In the genomic region with DNA sequence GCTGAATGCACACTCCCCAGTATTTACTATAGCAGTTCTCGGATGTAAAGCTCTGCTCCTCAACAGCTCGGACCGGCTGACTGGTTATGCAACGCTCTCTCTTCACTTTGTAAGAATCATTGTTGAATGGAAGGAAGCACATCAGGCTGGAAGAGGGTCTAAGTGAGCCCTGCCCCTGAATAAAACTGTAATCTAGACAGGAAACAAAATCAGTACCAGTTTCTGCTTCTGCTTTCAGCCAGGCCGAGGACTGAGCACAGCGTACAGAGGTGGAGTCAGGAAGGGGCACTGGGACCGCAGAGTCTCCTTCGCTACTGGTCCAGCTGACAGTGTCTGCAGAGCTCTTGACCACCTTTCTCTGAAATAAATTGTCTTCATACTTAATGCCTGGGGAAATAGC, we compare ENCODE assay signal across 24 mouse cellular contexts. TPM values are rescaled to one million over a fixed set of nuclear protein-coding genes. Genes with fewer than 3 reads are reported as not detected.
DNase-seq lines count a peak whose midpoint lies in the region; ATAC-seq and TF ChIP-seq lines count a peak whose summit lies in the region.
"Had no signal": no experiment of that assay in that cellular context is flagged by ENCODE, and none has a peak within 500 bp of the region (broad histone marks: within the 10 kb centered on the region; RNA-seq: fewer than 3 reads in every experiment).

No protein-coding gene starts in this region.

- H3K27ac ChIP-seq in lung, postnatal 0 days (ENCODE audit: low read length) = no peak overlapping the region
- H3K27ac ChIP-seq: embryonic facial prominence, embryonic 12.5 days; embryonic facial prominence, embryonic 15.5 days; heart, embryonic 15.5 days; hindbrain, embryonic 12.5 days; hindbrain, embryonic 15.5 days had no signal

- H3K9ac ChIP-seq in lung, postnatal 0 days (replicated peaks; ENCODE audit: low read depth) = no peak overlapping the region
- H3K9ac ChIP-seq: embryonic facial prominence, embryonic 12.5 days; embryonic facial prominence, embryonic 15.5 days; forebrain, postnatal 0 days; heart, embryonic 15.5 days; hindbrain, embryonic 12.5 days; hindbrain, embryonic 15.5 days had no signal

- ATAC-seq in common myeloid progenitor, adult 5-6 weeks (replicated peaks; ENCODE audit: low read depth, poor library complexity, severe bottlenecking) = peak; percentile 82
- ATAC-seq in granulocyte monocyte progenitor cell, adult 5-6 weeks (replicated peaks; ENCODE audit: poor library complexity, severe bottlenecking) = peak; percentile 93
- ATAC-seq in lung, postnatal 0 days = no peak
- ATAC-seq: CD4-positive, CD25-positive, alpha-beta regulatory T cell, adult 4 months; forebrain, embryonic 14.5 days; forebrain, postnatal 0 days; intestine, postnatal 0 days had no signal

- no peak for TF ChIP-seq CTCF in lung, postnatal 0 days (IDR thresholded peaks at IDR 0.05)

- no peaks in the 10 kb centered on the region for H3K4me1 ChIP-seq in lung, postnatal 0 days (ENCODE audit: insufficient read depth, low read depth, low read length)
- H3K4me1 ChIP-seq: embryonic facial prominence, embryonic 12.5 days; embryonic facial prominence, embryonic 15.5 days; heart, embryonic 15.5 days; hindbrain, embryonic 12.5 days; hindbrain, embryonic 15.5 days had no signal

- 73% methylated on average over 8 of the region's 8 CpGs for WGBS in lung, postnatal 0 days

- H3K9me3 ChIP-seq in lung, postnatal 0 days (ENCODE audit: low read length) = no peaks in the 10 kb centered on the region
- H3K9me3 ChIP-seq: embryonic facial prominence, embryonic 12.5 days; embryonic facial prominence, embryonic 15.5 days; hindbrain, embryonic 12.5 days; hindbrain, embryonic 15.5 days had no signal

- H3K36me3 ChIP-seq in lung, postnatal 0 days (ENCODE audit: insufficient read depth, low read length) = no peaks in the 10 kb centered on the region; the same call in 1 of the 2 replicates

- H3K27me3 ChIP-seq in lung, postnatal 0 days (replicated peaks; ENCODE audit: insufficient read depth, low read length) = no peaks in the 10 kb centered on the region
- H3K27me3 ChIP-seq: embryonic facial prominence, embryonic 12.5 days; embryonic facial prominence, embryonic 15.5 days; heart, embryonic 15.5 days; hindbrain, embryonic 12.5 days; hindbrain, embryonic 15.5 days had no signal

- DNase-seq in heart, adult 11 months = peak; percentile 91
- DNase-seq in heart, postnatal 4 days = no peak
- no peak for DNase-seq in lung, postnatal 0 days (ENCODE audit: low spot score)
- DNase-seq in embryo, embryonic 10.5 days (ENCODE audit: low spot score) = no peak
- DNase-seq: adrenal gland, adult 8-10 months; adrenal gland, postnatal 25 days; cerebellum, adult 11-12 months; cerebellum, adult 8-10 months; cerebellum, postnatal 10 days; cerebellum, postnatal 36 days; forebrain, postnatal 0 days; gastrocnemius, postnatal 25 days; heart, postnatal 10 days had no signal

- TF ChIP-seq EP300 in lung, postnatal 0 days (IDR thresholded peaks at IDR 0.05) = no peak

- H3K4me3 ChIP-seq in lung, postnatal 0 days (ENCODE audit: low read depth, low read length) = no peak overlapping the region
- H3K4me3 ChIP-seq: embryonic facial prominence, embryonic 12.5 days; embryonic facial prominence, embryonic 15.5 days; heart, embryonic 15.5 days; hindbrain, embryonic 12.5 days; hindbrain, embryonic 15.5 days had no signal

- H3K4me2 ChIP-seq in lung, postnatal 0 days (replicated peaks; ENCODE audit: low read depth, low read length) = no peak overlapping the region
- H3K4me2 ChIP-seq: embryonic facial prominence, embryonic 12.5 days; embryonic facial prominence, embryonic 15.5 days; heart, embryonic 11.5 days; heart, embryonic 15.5 days; hindbrain, embryonic 12.5 days; hindbrain, embryonic 15.5 days had no signal

RNA-seq across cellular contexts. Expression of a gene that starts 48.4 kb away (rescaled TPM):
- total RNA-seq in heart, postnatal 4 days (2021) = 1 to 10 TPM; 4.8 to 4.9 TPM
- 18.2 and 18.5 TPM in 2 replicates for total RNA-seq in common myeloid progenitor, adult 5-6 weeks (2017)
- total RNA-seq in granulocyte monocyte progenitor cell, adult 5-6 weeks (2014; fragmentation: Nextera tagmentation) = 8.2 and 10.9 TPM in 2 replicates
- total RNA-seq in granulocyte monocyte progenitor cell, adult 5-6 weeks (2017) = 21.1 and 21.6 TPM in 2 replicates
- 1.3 and 1.8 TPM in 2 replicates for polyA plus RNA-seq in lung, postnatal 0 days (2015; fragmentation: Nextera tagmentation; extraction: Ambion mirVana)
